Mouse (Mus musculus) retina, postnatal 1 day (tissue): ENCODE data around the gene Stxbp1.
"Not testable (repeated sequence)": the region's sequence is repeated elsewhere in the genome, so short reads cannot be mapped to it uniquely, and the experiment has no call there.

ENCODE experiments used
- DNase-seq: peaks from one replicate; pipeline ENCODE4 v3.0.0-alpha.2; 2012

The Stxbp1 gene

GRCm38 (mm10) chr2:32870275-32871100, 23.4 kb upstream of the Stxbp1 start:
- no peak for DNase-seq

GRCm38 (mm10) chr2:32869721-32870274, 22.8 kb upstream of the Stxbp1 start:
- DNase-seq: no peak

GRCm38 (mm10) chr2:32867354-32867753, 20.3 kb upstream of the Stxbp1 start:
- DNase-seq: no peak

- DNase-seq: peak; percentile 75
Observed at GRCm38 (mm10) chr2:32864755-32865154, 17.7 kb upstream of the Stxbp1 start.

GRCm38 (mm10) chr2:32863317-32863716, 16.3 kb upstream of the Stxbp1 start:
- DNase-seq: no peak

- no peak for DNase-seq
Observed at GRCm38 (mm10) chr2:32860799-32861198, 13.8 kb upstream of the Stxbp1 start.

GRCm38 (mm10) chr2:32859622-32860012, 12.6 kb upstream of the Stxbp1 start:
- no peak for DNase-seq

GRCm38 (mm10) chr2:32859010-32859621, 12.1 kb upstream of the Stxbp1 start:
- peak; percentile 73 for DNase-seq

GRCm38 (mm10) chr2:32857584-32857983, 10.5 kb upstream of the Stxbp1 start:
- peak; percentile 93 for DNase-seq

GRCm38 (mm10) chr2:32855790-32856465, 8.9 kb upstream of the Stxbp1 start:
- DNase-seq: peak; percentile 73

- DNase-seq: no peak
Observed at GRCm38 (mm10) chr2:32855046-32855785, 8.2 kb upstream of the Stxbp1 start.

- DNase-seq: peak; percentile 89
Observed at GRCm38 (mm10) chr2:32854206-32854605, 7.2 kb upstream of the Stxbp1 start.

GRCm38 (mm10) chr2:32853716-32854115, 6.7 kb upstream of the Stxbp1 start:
- DNase-seq: not testable (repeated sequence)

GRCm38 (mm10) chr2:32852156-32852555, 5.1 kb upstream of the Stxbp1 start:
- peak; percentile 71 for DNase-seq

- no peak for DNase-seq
Observed at GRCm38 (mm10) chr2:32847468-32847821, 400 bp upstream of the Stxbp1 start.

- peak; percentile 86 for DNase-seq
Observed at GRCm38 (mm10) chr2:32846101-32846804, 792 bp downstream of the Stxbp1 start.

- peak; percentile 12 for DNase-seq
Observed at GRCm38 (mm10) chr2:32845572-32846100, 1.4 kb downstream of the Stxbp1 start.

GRCm38 (mm10) chr2:32842558-32842957, 4.5 kb downstream of the Stxbp1 start:
- peak; percentile 44 for DNase-seq

GRCm38 (mm10) chr2:32841099-32841498, 5.9 kb downstream of the Stxbp1 start:
- DNase-seq: no peak

GRCm38 (mm10) chr2:32839261-32839660, 7.8 kb downstream of the Stxbp1 start:
- DNase-seq: no peak

- DNase-seq: no peak
Observed at GRCm38 (mm10) chr2:32838147-32838884, 8.7 kb downstream of the Stxbp1 start.
